Mouse (Mus musculus) forebrain, embryonic 13.5 days (tissue): Measurements from ENCODE around the gene Calhm1. TPM values are rescaled to one million over a fixed set of nuclear protein-coding genes. Genes with fewer than 3 reads are reported as not detected.

Experiments
- ATAC-seq: fragments of 200-750 bp; cut with Nextera tagmentation; 2 replicates; pipeline ENCODE4 v1.8.0; 2017
- H3K27ac ChIP-seq: fragments of 300-500 bp; sonication (generic); 2 replicates; pipeline ENCODE4 v1.5.1; 2015; ENCODE audit warnings: inconsistent platforms, mild to moderate bottlenecking, moderate library complexity
- H3K27me3 ChIP-seq: fragments of 300-500 bp; sonication (generic); 2 replicates; pipeline ENCODE4 v1.6.1; 2015; ENCODE audit warnings: mild to moderate bottlenecking, inconsistent platforms
- H3K36me3 ChIP-seq: fragments of 300-500 bp; sonication (generic); 2 replicates; pipeline ENCODE4 v1.6.1; 2015; ENCODE audit warnings: mild to moderate bottlenecking, inconsistent platforms; ENCODE audit not compliant: poor library complexity, severe bottlenecking
- H3K4me1 ChIP-seq: fragments of 300-500 bp; sonication (generic); 2 replicates; pipeline ENCODE4 v1.6.1; 2015; ENCODE audit warnings: inconsistent platforms
- H3K4me2 ChIP-seq: fragments of 300-500 bp; sonication (generic); 2 replicates; pipeline ENCODE4 v1.6.1; 2015; ENCODE audit warnings: inconsistent platforms, mild to moderate bottlenecking, moderate library complexity
- H3K4me3 ChIP-seq: fragments of 300-500 bp; sonication (generic); 2 replicates; pipeline ENCODE4 v1.5.1; 2015; ENCODE audit warnings: mild to moderate bottlenecking, inconsistent platforms
- H3K9ac ChIP-seq: fragments of 300-500 bp; sonication (generic); 2 replicates; pipeline ENCODE4 v1.6.1; 2015; ENCODE audit warnings: mild to moderate bottlenecking, inconsistent platforms
- H3K9me3 ChIP-seq: fragments of 300-500 bp; sonication (generic); replicated peaks from 2 replicates; pipeline ENCODE4 v1.6.1; 2016; ENCODE audit warnings: inconsistent platforms
- WGBS: fragments of 180-500 bp; shearing (Covaris S2); methylation state at CpG from one replicate; pipeline ENCODE4 v1.1.7; 2015; 5-methylcytosine and 5-hydroxymethylcytosine counted together
- polyA plus RNA-seq: library from polyadenylated mRNA; unstranded; fragments of >200 nt; fragmentation: Nextera tagmentation; extraction: Ambion mirVana; gene quantifications from 2 replicates; pipeline ENCODE4 v1.2.1, GENCODE M21; 2015

The Calhm1 gene
- polyA plus RNA-seq, 1 experiment from 2014 or later: not detected

DNA sequence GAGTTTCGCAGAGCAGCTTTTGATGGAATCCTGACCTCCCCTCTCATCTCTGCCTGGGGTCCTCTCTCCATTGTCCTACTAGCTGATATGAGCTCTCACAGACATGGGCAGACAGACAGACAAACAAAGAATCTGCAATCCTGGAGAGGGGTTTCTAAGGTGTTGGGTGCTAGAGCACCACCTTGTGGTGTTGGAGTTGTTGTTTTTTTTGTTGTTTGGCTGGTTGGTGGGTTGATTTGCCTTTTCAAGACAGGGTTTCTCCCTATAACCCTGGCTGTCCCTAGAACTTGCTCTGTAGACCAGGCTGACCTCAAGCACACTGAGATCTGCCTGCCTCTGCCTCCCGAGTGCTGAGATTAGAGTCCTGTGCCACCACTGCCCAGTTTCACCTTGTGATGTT lies 31.4 kb upstream of the Calhm1 start:
- WGBS: 82% methylated on average over 2 of the region's 2 CpGs
- H3K27me3 ChIP-seq: peaks cover 41% of the 10 kb centered on the region

DNA sequence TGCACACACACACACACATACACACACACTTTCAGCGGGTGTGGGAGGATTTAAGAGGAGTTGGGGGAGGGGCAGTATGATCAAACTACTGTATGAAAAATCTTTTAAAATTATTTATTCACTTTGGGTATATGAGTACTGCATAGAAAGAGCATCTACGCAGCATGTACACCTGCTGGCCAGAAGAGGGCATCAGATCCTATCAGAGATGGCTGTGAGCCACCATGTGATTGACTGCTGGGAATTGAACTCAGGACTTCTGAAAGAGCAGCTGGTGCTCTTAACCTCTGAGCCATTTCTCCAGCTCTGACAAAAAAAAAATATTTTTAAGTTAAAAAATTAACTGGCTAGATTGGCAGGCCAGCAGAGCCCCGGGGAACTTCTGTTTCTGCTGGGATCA lies 30.5 kb upstream of the Calhm1 start:
- ATAC-seq: no peak
- Histone ChIP-seq H3K4me3 (no peak overlapping the region), H3K36me3 (no peaks in the 10 kb centered on the region), H3K27me3 (peaks cover 31% of the 10 kb centered on the region), H3K9me3 (no peaks in the 10 kb centered on the region), H3K9ac (no peak overlapping the region), H3K27ac (no peak overlapping the region), H3K4me1 (peaks cover 4% of the 10 kb centered on the region), H3K4me2 (no peak overlapping the region)
- 57% methylated on average over 3 of the region's 3 CpGs for WGBS

More for the DNA sequence above, 31.4 kb upstream of the Calhm1 start:
- no peak overlapping the region for H3K4me3 ChIP-seq
- H3K4me2 ChIP-seq: no peak overlapping the region
- no peaks in the 10 kb centered on the region for H3K9me3 ChIP-seq
- no peak for ATAC-seq
- H3K4me1 ChIP-seq: peaks cover 11% of the 10 kb centered on the region
- no peaks in the 10 kb centered on the region for H3K36me3 ChIP-seq
- H3K27ac ChIP-seq: no peak overlapping the region
- H3K9ac ChIP-seq: no peak overlapping the region

DNA sequence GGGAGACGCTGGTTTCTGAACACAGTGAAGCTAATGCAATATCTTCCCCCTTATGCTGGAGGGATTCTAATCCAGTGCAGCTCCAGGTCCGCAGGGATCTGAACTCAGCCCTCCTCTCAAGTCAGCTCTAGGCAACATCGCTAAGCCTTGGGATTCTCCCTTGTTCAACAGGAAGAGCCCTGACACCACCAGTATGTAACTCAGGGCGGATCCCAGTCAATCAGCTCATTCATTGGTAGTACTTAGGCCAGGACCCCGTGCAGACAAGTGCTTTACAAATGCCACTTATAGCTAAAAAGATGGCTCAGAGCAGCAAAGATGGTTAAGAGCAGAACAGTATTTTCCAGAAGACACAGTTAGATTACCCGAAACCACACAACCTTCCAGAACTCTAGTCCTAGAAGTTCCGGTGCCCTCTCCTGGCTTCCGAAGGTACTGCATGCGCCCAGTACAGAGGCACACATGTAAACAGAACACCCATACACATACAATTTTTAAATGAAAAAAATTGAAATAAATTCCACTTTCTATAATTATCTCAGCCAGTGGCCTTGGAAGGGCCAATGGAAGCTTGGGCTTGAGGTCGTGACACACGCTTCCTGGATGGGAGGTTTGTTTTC lies 24.8 kb upstream of the Calhm1 start:
- peak; percentile 65; the same call in 1 of the 2 replicates for ATAC-seq
- H3K27me3 ChIP-seq: peaks cover 7% of the 10 kb centered on the region; the same call in 1 of the 2 replicates
- no peak overlapping the region for H3K27ac ChIP-seq
- WGBS: 23% methylated on average over 11 of the region's 11 CpGs
- H3K36me3 ChIP-seq: no peaks in the 10 kb centered on the region
- no peak overlapping the region for H3K4me3 ChIP-seq
- no peak overlapping the region for H3K9ac ChIP-seq
- peak overlapping the region; percentile 44 for H3K4me2 ChIP-seq
- 0 out of 2 replicates have a peak, but pooled peaks cover 10% of the 10 kb centered on the region for H3K4me1 ChIP-seq
- no peaks in the 10 kb centered on the region for H3K9me3 ChIP-seq

DNA sequence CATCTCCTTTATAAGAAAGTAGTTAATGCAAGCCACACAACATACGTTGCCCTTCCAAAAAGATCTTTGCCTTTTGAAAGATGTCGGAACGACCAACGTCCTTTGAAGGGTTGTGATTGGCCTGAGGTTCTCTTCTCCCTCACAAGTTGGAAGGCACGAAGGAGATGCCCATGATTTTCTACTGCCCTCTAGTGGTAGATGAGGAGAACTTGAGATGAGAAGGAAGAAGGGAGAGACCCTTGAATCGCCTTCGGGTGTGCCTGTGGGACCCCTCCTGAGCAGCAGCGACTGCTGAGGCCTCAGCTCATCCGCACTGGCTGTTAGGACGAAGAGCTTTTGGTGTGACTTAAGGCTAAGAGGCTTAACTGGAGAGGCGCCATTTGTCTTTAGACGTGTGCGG lies 24.2 kb upstream of the Calhm1 start:
- no peaks in the 10 kb centered on the region for H3K36me3 ChIP-seq
- H3K4me1 ChIP-seq: 0 out of 2 replicates have a peak, but pooled peaks cover 10% of the 10 kb centered on the region
- H3K9ac ChIP-seq: no peak overlapping the region
- 4% methylated on average over 13 of the region's 13 CpGs for WGBS
- H3K9me3 ChIP-seq: no peaks in the 10 kb centered on the region
- no peak overlapping the region for H3K27ac ChIP-seq
- H3K4me2 ChIP-seq: peak overlapping the region; percentile 44
- 0 out of 2 replicates have a peak overlapping the region, but pooled peaks have one; percentile 9 for H3K4me3 ChIP-seq
- 0 out of 2 replicates have a peak, but pooled peaks have one; percentile 16 for ATAC-seq
- H3K27me3 ChIP-seq: peaks cover 7% of the 10 kb centered on the region; the same call in 1 of the 2 replicates

DNA sequence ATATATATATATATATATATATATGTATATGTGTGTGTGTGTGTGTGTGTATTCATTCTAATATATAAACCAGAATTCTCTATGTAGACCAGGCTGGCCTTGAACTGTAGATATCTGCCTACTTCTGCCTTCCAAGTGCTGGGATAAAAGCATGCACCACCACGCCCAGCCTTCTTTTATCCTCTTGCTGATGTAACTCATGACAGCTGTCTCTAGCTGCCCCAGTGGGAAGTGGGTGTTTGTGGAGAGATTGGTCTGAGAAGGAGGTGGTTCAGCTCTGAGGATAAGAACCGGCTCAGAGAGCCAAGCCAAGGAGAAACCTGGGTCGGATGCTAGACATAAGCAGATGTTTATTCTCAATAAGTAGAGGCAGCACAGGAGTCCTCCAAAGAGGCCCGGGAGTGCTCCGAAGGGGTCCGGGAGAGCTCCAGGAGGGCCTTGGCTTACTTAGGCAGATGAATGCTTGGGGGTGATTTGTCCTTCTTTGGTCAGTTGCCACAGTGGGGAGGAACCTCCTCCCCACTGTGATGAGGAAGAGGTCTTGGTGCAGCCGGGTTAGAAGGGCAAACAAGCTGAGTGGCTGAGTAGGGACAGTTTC lies 23.7 kb upstream of the Calhm1 start:
- Histone ChIP-seq H3K9me3 (no peaks in the 10 kb centered on the region), H3K27ac (no peak overlapping the region), H3K4me2 (peak overlapping the region; percentile 44; the same call in 1 of the 2 replicates), H3K9ac (no peak overlapping the region), H3K4me3 (no peak overlapping the region), H3K36me3 (no peaks in the 10 kb centered on the region), H3K27me3 (peaks cover 7% of the 10 kb centered on the region; the same call in 1 of the 2 replicates), H3K4me1 (0 out of 2 replicates have a peak, but pooled peaks cover 10% of the 10 kb centered on the region)
- ATAC-seq: no peak
- WGBS: 59% methylated on average over 7 of the region's 7 CpGs

DNA sequence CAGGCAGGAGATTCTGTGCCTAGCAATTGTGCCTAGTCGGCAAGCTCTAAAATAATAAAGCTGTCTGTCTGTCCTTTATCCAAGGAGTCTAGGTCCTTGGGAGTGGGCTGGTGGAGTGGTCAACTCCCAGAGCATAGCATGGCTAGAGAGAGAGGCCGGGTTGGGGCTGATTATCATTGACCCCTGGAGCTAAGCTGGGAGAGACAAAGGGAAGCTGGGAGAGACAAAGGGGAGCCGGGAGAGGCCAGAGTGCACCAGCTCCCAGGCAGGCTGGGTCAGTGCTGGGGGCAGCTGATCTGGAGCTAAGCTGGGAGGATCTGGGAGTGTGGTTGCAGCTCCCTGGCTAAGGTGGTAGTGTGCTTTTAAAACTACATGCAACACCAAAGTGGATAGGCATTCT lies 22.7 kb upstream of the Calhm1 start:
- Histone ChIP-seq H3K36me3 (no peaks in the 10 kb centered on the region), H3K27ac (no peak overlapping the region), H3K9ac (no peak overlapping the region), H3K4me2 (no peak overlapping the region), H3K4me1 (0 out of 2 replicates have a peak, but pooled peaks cover 10% of the 10 kb centered on the region), H3K9me3 (no peaks in the 10 kb centered on the region), H3K27me3 (peaks cover 7% of the 10 kb centered on the region; the same call in 1 of the 2 replicates), H3K4me3 (no peak overlapping the region)
- no peak for ATAC-seq
- WGBS: 15% methylated on average over 3 of the region's 3 CpGs

DNA sequence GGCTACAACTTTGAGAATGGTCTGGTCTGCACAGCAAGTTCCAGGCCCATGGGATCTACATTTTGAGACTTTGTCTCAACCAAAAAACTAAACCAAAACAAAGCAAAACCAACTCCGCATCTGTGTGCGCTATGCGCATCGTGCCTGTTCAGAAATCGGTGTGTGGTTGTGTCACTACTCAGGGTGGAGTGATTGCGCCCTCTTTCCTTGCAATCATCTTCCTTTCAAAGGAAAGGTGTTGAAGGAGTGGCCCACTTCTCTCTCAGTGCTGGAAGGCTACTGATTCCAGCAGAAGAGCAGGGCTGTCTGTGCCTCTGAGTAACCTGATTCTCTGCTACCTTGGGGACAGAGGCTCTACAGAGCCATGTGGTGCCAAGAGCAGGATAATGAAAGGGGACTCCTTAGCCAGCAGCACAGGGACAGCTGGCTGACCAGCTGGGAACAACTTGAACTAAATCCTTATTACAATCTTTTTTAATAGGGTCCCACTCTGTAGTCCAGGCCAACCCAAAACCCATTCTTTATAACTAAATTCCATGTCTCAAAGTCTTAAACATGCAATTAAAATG lies 19.2 kb upstream of the Calhm1 start:
- ATAC-seq: no peak
- Histone ChIP-seq H3K27me3 (peaks cover 1% of the 10 kb centered on the region; the same call in 1 of the 2 replicates), H3K4me2 (no peak overlapping the region), H3K4me1 (0 out of 2 replicates have a peak, but pooled peaks cover 4% of the 10 kb centered on the region), H3K27ac (no peak overlapping the region), H3K9me3 (no peaks in the 10 kb centered on the region), H3K9ac (no peak overlapping the region), H3K4me3 (no peak overlapping the region), H3K36me3 (no peaks in the 10 kb centered on the region)
- 90% methylated on average over 6 of the region's 6 CpGs for WGBS

DNA sequence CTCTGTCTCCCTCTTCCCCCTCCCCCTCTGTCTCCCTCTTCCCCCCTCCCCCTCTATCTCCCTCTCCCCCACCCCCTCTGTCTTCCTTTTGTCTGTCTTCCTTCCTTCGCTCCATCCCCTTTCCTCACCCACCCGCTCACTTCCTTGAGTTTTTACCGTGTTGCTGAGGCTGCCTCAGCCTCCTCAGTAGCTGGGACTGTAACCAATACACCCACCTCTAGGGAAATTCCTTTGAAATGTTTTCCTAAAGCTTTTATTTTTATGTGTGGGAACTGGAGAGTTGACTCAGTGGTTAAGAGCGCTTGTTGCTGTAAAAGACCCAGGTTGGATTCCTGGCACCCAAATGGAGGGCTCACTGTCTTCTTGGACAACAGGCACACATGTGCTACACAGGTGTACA lies 17.6 kb upstream of the Calhm1 start:
- Histone ChIP-seq H3K9ac (no peak overlapping the region), H3K27ac (no peak overlapping the region), H3K4me3 (no peak overlapping the region), H3K9me3 (no peaks in the 10 kb centered on the region), H3K36me3 (no peaks in the 10 kb centered on the region), H3K27me3 (no peaks in the 10 kb centered on the region), H3K4me1 (no peaks in the 10 kb centered on the region), H3K4me2 (no peak overlapping the region)
- WGBS: 71% methylated on average over 4 of the region's 4 CpGs
- no peak for ATAC-seq

DNA sequence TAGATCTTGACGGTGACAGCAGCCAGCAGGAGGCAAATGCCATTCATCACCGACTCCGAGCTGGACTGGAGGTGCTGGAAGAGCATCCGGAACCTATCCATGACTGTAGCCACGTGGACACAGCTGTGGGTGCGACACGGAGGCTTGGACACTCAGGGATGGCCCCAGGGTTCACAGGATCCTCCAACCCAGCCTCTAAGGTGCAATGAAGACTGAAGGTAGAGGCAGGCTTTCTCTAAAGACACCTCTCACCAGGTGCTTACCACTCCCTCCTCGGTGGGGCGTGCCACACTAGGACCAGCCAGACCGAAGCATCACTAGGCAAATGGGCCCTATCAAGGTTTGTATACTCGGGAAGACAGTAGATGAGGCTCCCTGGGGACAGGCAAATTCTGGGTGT lies 13.6 kb upstream of the Calhm1 start, which contains the start of gene Calhm3:
Gene Calhm3, minus strand, starts transcription at position 101 of the 400 bp plus-strand sequence.
- Histone ChIP-seq H3K4me2 (no peak within 1 kb of the TSS), H3K36me3 (no peaks in the 10 kb centered on the region), H3K9me3 (no peaks in the 10 kb centered on the region), H3K4me1 (no peaks in the 10 kb centered on the region), H3K9ac (no peak within 1 kb of the TSS), H3K4me3 (no peak within 1 kb of the TSS), H3K27me3 (no peaks in the 10 kb centered on the region), H3K27ac (no peak within 1 kb of the TSS)
- no peak for ATAC-seq
- WGBS: 89% methylated on average over 11 of the region's 11 CpGs

DNA sequence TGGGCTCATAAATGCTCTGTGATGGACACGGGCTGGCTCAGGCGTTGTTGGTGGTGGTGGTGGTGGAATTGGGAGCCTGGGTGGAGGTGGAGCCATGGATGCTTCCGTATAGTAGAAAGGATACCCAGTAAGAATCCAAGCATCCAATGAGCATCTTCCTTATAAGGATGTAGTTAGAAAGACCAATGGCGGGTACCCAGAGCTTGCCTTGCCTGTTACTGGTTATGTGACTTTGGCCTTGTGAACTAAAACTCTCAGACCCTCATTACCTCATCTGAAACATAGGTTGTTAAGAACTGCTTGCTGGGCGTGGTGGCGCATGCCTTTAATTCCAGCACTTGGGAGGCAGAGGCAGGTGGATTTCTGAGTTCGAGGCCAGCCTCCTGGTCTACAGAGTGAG lies 9.7 kb upstream of the Calhm1 start:
- H3K27ac ChIP-seq: no peak overlapping the region
- H3K4me3 ChIP-seq: no peak overlapping the region
- no peaks in the 10 kb centered on the region for H3K36me3 ChIP-seq
- WGBS: 94% methylated on average over 7 of the region's 7 CpGs
- H3K27me3 ChIP-seq: no peaks in the 10 kb centered on the region
- no peaks in the 10 kb centered on the region for H3K4me1 ChIP-seq
- no peaks in the 10 kb centered on the region for H3K9me3 ChIP-seq
- no peak overlapping the region for H3K9ac ChIP-seq
- no peak overlapping the region for H3K4me2 ChIP-seq
- no peak for ATAC-seq

DNA sequence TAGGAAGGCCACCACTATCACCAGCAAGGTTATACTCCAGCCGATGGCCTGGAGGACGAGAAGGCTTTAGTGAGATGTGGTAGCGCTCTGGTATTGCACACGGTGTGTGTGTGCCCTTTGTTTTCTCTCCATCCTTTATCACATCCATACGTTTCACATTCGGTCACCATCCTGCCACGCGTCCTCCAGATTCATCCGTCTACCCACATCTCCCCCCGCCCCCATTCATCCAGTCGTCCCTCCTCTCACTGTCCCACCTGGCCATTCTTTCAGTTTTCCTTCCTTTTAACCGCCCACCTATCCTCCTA lies 8.0 kb upstream of the Calhm1 start:
- Histone ChIP-seq H3K4me1 (no peaks in the 10 kb centered on the region), H3K27me3 (no peaks in the 10 kb centered on the region), H3K4me3 (peak overlapping the region; percentile 32), H3K9me3 (no peaks in the 10 kb centered on the region), H3K36me3 (no peaks in the 10 kb centered on the region), H3K4me2 (peak overlapping the region; percentile 60), H3K9ac (peak overlapping the region; percentile 60), H3K27ac (no peak overlapping the region)
- ATAC-seq: no peak; the same call in 1 of the 2 replicates
- 61% methylated on average over 12 of the region's 12 CpGs for WGBS

DNA sequence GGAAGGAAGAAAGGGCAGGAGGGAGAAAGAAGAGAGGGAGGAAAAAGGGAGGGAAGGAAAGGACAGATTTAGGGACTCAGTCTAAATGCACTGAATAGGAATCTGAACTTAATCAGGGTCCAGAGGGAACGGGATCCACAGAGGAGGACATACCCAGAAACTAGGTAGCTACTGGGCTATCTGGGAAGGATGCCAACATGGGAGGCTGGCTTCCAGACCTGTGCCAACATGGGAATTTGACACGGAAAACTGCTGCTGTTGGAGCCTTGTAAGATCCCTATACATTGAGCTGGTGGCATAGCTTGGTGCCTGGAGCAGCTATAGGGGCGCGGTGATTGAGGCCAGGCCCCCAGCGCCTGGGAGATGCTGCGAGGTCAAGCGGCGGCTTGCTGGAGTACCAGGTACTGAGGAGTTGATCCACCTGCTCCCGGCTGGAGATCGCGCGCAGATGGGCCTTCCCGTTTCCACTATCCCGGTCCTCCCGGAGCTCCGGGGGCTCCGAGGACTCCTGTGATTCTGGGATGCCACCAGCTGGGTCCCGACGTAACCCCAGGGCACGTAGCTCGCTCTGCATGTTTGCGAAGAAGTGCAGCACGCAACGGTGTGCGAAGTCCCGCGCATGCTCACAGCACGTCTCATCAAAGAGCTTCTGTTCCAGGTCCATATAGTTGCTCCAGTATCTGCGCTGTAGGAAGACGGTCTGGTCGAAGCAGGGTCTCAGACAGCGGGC lies 7.4 kb upstream of the Calhm1 start:
- peak overlapping the region; percentile 32 for H3K4me3 ChIP-seq
- H3K9ac ChIP-seq: peak overlapping the region; percentile 60
- H3K27me3 ChIP-seq: no peaks in the 10 kb centered on the region
- no peaks in the 10 kb centered on the region for H3K9me3 ChIP-seq
- peak overlapping the region; percentile 60 for H3K4me2 ChIP-seq
- H3K27ac ChIP-seq: no peak overlapping the region
- no peaks in the 10 kb centered on the region for H3K4me1 ChIP-seq
- WGBS: 27% methylated on average over 32 of the region's 32 CpGs
- peak; percentile 66 for ATAC-seq
- no peaks in the 10 kb centered on the region for H3K36me3 ChIP-seq
